Mouse (Mus musculus): ENCODE results near the gene Gm37240.
"Not testable (repeated sequence)": the region's sequence is repeated elsewhere in the genome, so short reads cannot be mapped to it uniquely, and the experiment has no call there.

Gene Gm37240

GRCm38 (mm10) chr3:85629895-85630510 lies 257.3 kb downstream of the Gm37240 start:
- DNase-seq = no peak

- DNase-seq = no peak
Measured at GRCm38 (mm10) chr3:85619751-85620150, 267.6 kb downstream of the Gm37240 start.

GRCm38 (mm10) chr3:85619345-85619744 lies 268.0 kb downstream of the Gm37240 start:
- no peak for DNase-seq

- no peak for DNase-seq
Measured at GRCm38 (mm10) chr3:85618885-85619284, 268.4 kb downstream of the Gm37240 start.

GRCm38 (mm10) chr3:85616389-85616788 lies 270.9 kb downstream of the Gm37240 start:
- no peak for DNase-seq

GRCm38 (mm10) chr3:85607753-85608152 lies 279.6 kb downstream of the Gm37240 start:
- peak; percentile 64 for DNase-seq

GRCm38 (mm10) chr3:85606912-85607311 lies 280.4 kb downstream of the Gm37240 start:
- no peak for DNase-seq

- peak; percentile 58 for DNase-seq
Measured at GRCm38 (mm10) chr3:85603811-85604210, 283.5 kb downstream of the Gm37240 start.

- peak; percentile 82 for DNase-seq
Measured at GRCm38 (mm10) chr3:85601841-85602305, 285.4 kb downstream of the Gm37240 start.

- no peak for DNase-seq
Measured at GRCm38 (mm10) chr3:85599526-85599925, 287.8 kb downstream of the Gm37240 start.

- DNase-seq = no peak
Measured at GRCm38 (mm10) chr3:85594452-85594851, 292.9 kb downstream of the Gm37240 start.

- DNase-seq = no peak
Measured at GRCm38 (mm10) chr3:85592640-85593252, 294.6 kb downstream of the Gm37240 start.

- no peak for DNase-seq
Measured at GRCm38 (mm10) chr3:85592067-85592466, 295.3 kb downstream of the Gm37240 start.

GRCm38 (mm10) chr3:85590090-85590754 lies 297.1 kb downstream of the Gm37240 start:
- DNase-seq = peak; percentile 93

- no peak for DNase-seq
Measured at GRCm38 (mm10) chr3:85588701-85589100, 298.6 kb downstream of the Gm37240 start.

- no peak for DNase-seq
Measured at GRCm38 (mm10) chr3:85584966-85585365, 302.4 kb downstream of the Gm37240 start.

- DNase-seq = no peak
Measured at GRCm38 (mm10) chr3:85583194-85583593, 304.1 kb downstream of the Gm37240 start.

GRCm38 (mm10) chr3:85582726-85583125 lies 304.6 kb downstream of the Gm37240 start:
- no peak for DNase-seq

- DNase-seq = peak; percentile 100
Measured at GRCm38 (mm10) chr3:85573864-85574830, 313.2 kb downstream of the Gm37240 start, which contains the start of gene Gatb. TSS of gene Gatb (plus strand) at chr3:85574119.

- no peak for DNase-seq
Measured at GRCm38 (mm10) chr3:85573216-85573863, 314.0 kb downstream of the Gm37240 start.

GRCm38 (mm10) chr3:85572502-85572901 lies 314.8 kb downstream of the Gm37240 start:
- not testable (repeated sequence) for DNase-seq

GRCm38 (mm10) chr3:85571276-85571675 lies 316.0 kb downstream of the Gm37240 start:
- DNase-seq = peak; percentile 92

Measured in heart, adult 11 months (tissue).